Mouse (Mus musculus) heart, adult 2 months (tissue): ENCODE measurements around the gene Rbm43. TPM values are rescaled to one million over a fixed set of nuclear protein-coding genes. Genes with fewer than 3 reads are reported as not detected.
"Not testable (repeated sequence)": the region's sequence is repeated elsewhere in the genome, so short reads cannot be mapped to it uniquely, and the experiment has no call there.

Experiments
- DNase-seq, 2 experiments: peaks; one replicate each; pipeline ENCODE4 v3.0.0; 2021
- H3K27ac ChIP-seq: fragments of 200-600 bp; 2 replicates; pipeline ENCODE4 v1.8.1; 2022
- H3K27me3 ChIP-seq: fragments of 200-500 bp; 2 replicates; pipeline ENCODE4 v1.6.1; 2012; ENCODE audit warnings: mild to moderate bottlenecking, low read length, inconsistent platforms, mixed read lengths; ENCODE audit not compliant: control insufficient read depth, insufficient read depth
- H3K36me3 ChIP-seq: fragments of 200-500 bp; 2 replicates; pipeline ENCODE4 v1.6.1; 2012; ENCODE audit warnings: low read length, inconsistent platforms; ENCODE audit not compliant: control insufficient read depth, insufficient read depth
- H3K4me1 ChIP-seq: fragments of 200-500 bp; 2 replicates; pipeline ENCODE4 v1.6.1; 2011; ENCODE audit warnings: low read length; ENCODE audit not compliant: control insufficient read depth, insufficient read depth
- H3K4me3 ChIP-seq: fragments of 200-600 bp; 2 replicates; pipeline ENCODE4 v1.8.1; 2022
- H3K79me2 ChIP-seq: fragments of 200-500 bp; replicated peaks from 2 replicates; pipeline ENCODE4 v1.6.1; 2012; ENCODE audit warnings: mild to moderate bottlenecking, inconsistent platforms, low read length, moderate library complexity, mixed read lengths; ENCODE audit not compliant: control insufficient read depth, insufficient read depth
- H3K9ac ChIP-seq: fragments of 200-500 bp; 2 replicates; pipeline ENCODE4 v1.6.1; 2012; ENCODE audit warnings: low read depth, mild to moderate bottlenecking, control low read depth, inconsistent platforms, low read length, mixed read lengths
- CTCF ChIP-seq: fragments of 200-600 bp; IDR thresholded peaks from 2 replicates; pipeline ENCODE4 v1.8.1; 2022; ENCODE audit warnings: antibody characterized with exemption, mild to moderate bottlenecking, moderate library complexity
- EP300 ChIP-seq: fragments of 200-500 bp; IDR thresholded peaks from 2 replicates; pipeline ENCODE4 v1.6.1; 2011; ENCODE audit warnings: low read depth, low read length, control low read depth; ENCODE audit not compliant: insufficient read depth
- POLR2A ChIP-seq: fragments of 200-500 bp; IDR thresholded peaks from 2 replicates; pipeline ENCODE4 v1.6.1; 2011; ENCODE audit warnings: mild to moderate bottlenecking, low read depth, low read length, control low read depth; ENCODE audit not compliant: insufficient read depth
- WGBS: fragments of 180-500 bp; shearing (Covaris S2); methylation state at CpG from one replicate; pipeline ENCODE4 v1.1.7; 2018; 5-methylcytosine and 5-hydroxymethylcytosine counted together
- intact Hi-C: fragments of 180-260 bp; cut with DNase I; formaldehyde crosslinking; loops from one replicate; pipeline ENCODE4 v1.15.1; 2025
- polyA plus RNA-seq: library from polyadenylated mRNA; depleted of rRNA; stranded (reverse); fragments of >200 nt; gene quantifications from 2 replicates; pipeline ENCODE4 v1.2.3, GENCODE M21; 2012; rRNA removed
- total RNA-seq, 2 experiments: library from RNA; stranded (reverse); gene quantifications; 2 replicates each; pipeline ENCODE4 v1.2.3; 2021

Rbm43 gene
- total and polyA plus RNA-seq, 3 experiments, result 3.6 to 4.0 (median 3.9) TPM

DNA sequence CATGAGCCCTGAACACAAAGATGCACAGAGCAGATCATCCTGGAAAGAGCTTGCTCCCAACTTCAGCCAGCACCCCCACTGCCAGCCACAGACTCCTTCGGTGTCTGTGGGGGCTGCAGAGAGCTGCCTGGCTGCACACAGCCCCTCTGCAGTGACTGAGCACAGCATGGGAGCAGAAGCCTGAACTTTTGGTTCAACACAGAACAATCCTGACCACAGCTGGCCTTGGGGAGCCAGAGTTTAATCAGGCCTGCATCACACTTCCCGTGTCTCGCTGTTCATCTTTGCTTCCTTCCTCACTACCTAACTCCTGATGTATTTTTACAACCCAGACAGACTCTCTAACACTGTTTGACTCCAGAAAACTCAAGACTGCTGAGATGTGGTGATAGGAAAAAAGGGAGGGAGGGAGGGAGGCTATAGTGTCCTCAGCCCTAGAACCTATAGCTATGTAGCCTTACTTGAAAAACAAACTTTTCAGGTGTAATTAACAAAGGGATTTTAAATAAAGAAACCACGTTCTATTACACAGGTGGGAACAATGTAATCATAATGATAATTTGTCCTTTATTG, 27.3 kb downstream of the Rbm43 start:
- Histone ChIP-seq H3K9ac (no peak overlapping the region), H3K4me1 (no peaks in the 10 kb centered on the region), H3K79me2 (no peaks in the 10 kb centered on the region), H3K27ac (no peak overlapping the region), H3K4me3 (no peak overlapping the region), H3K36me3 (no peaks in the 10 kb centered on the region), H3K27me3 (no peaks in the 10 kb centered on the region)
- no peak for TF ChIP-seq POLR2A
- TF ChIP-seq EP300, result no peak
- no peak for TF ChIP-seq CTCF
- WGBS, result 53% methylated on average over 4 of the region's 4 CpGs
- DNase-seq, result no peak
- intact Hi-C loops, result no loop called here

DNA sequence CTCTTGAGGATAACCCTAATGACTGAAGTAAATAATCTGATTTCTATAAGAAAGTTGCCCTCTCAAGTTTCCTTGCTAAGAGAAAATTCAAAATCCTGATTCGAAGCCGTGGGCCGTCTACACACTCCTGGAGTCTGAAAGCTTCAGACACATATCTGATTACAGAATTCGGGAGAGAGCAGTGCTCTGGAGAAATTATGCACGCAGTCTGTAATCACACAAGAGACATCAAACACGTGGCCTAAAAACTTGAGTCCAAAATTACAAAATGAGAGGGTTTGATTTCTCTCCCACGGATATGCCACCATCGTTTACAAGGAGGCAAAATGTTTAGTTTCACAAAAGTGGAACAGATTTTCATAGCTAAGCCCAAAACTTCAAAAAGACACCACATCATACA, 29.3 kb downstream of the Rbm43 start:
- no peak for DNase-seq
- Histone ChIP-seq H3K9ac (no peak overlapping the region), H3K79me2 (no peaks in the 10 kb centered on the region), H3K4me3 (no peak overlapping the region), H3K27ac (no peak overlapping the region), H3K36me3 (no peaks in the 10 kb centered on the region), H3K4me1 (no peaks in the 10 kb centered on the region), H3K27me3 (no peaks in the 10 kb centered on the region)
- TF ChIP-seq CTCF, result no peak
- TF ChIP-seq POLR2A, result no peak
- no peak for TF ChIP-seq EP300
- intact Hi-C loops, result no loop called here
- 83% methylated on average over 8 of the region's 8 CpGs for WGBS

- Histone ChIP-seq H3K9ac (no peak overlapping the region), H3K27me3 (no peaks in the 10 kb centered on the region), H3K79me2 (no peaks in the 10 kb centered on the region), H3K27ac (no peak overlapping the region), H3K4me1 (no peaks in the 10 kb centered on the region), H3K4me3 (no peak overlapping the region), H3K36me3 (no peaks in the 10 kb centered on the region)
- no peak for DNase-seq
- 74% methylated on average over 12 of the region's 12 CpGs for WGBS
- intact Hi-C loops, result no loop called here
- TF ChIP-seq EP300 (no peak), CTCF (no peak), POLR2A (no peak)
These were observed 42.5 kb downstream of the Rbm43 start for GRCm38 (mm10) chr2:51892411-51892901.

DNA sequence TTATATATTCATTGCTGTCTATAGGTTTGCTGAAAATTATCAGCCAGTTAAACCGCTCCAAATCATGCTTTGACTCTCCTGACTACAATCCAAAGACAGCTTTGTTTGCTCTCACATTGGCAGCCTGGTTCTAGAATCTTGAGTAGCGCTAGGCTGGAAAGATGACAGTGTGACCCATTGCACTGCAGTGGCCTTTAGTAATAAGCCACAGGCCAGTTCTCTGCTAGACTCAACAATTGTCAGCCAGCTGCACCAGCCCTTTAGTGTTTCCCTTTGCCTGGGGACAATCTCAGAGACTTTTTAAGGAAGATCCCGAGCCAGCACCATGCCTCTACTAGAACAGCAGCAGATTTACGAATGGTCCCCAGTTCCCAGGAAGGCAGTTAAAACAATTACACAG, 44.0 kb downstream of the Rbm43 start:
- WGBS, result 86% methylated on average over 4 of the region's 4 CpGs
- Histone ChIP-seq H3K79me2 (no peaks in the 10 kb centered on the region), H3K36me3 (no peaks in the 10 kb centered on the region), H3K4me1 (no peaks in the 10 kb centered on the region), H3K4me3 (no peak overlapping the region), H3K27ac (no peak overlapping the region), H3K9ac (no peak overlapping the region), H3K27me3 (no peaks in the 10 kb centered on the region)
- DNase-seq, result no peak
- no peak for TF ChIP-seq EP300
- no peak for TF ChIP-seq CTCF
- TF ChIP-seq POLR2A, result no peak
- intact Hi-C loops, result no loop called here

DNA sequence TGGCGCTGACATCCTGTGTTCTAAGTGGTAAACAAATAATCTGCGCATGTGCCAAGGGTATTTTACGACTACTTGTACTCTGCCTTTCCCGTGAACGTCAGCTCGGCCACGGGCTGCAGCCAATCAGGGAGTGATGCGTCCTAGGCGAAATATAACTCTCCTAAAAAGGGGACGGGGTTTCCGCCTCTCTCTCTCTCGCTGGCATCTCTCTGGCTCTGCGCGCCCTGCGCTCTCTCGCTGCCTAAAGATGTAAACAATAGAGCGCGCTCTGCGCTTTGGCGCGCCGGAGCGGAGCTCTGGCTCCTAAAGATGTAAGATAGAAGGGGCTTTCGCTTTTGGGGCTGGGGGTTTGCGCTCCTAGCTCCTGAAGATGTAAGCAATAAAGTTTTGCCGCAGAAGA, 44.8 kb downstream of the Rbm43 start:
- H3K4me1 ChIP-seq, H3K27me3 ChIP-seq, H3K4me3 ChIP-seq, H3K79me2 ChIP-seq, H3K36me3 ChIP-seq, intact Hi-C loops, H3K27ac ChIP-seq, H3K9ac ChIP-seq: not testable (repeated sequence)
- DNase-seq, result peak; percentile 10 to 42
- 98% methylated on average over 22 of the region's 26 CpGs for WGBS

GRCm38 (mm10) chr2:51880143-51880542, 54.8 kb downstream of the Rbm43 start:
- Histone ChIP-seq H3K27me3 (no peaks in the 10 kb centered on the region), H3K4me1 (no peaks in the 10 kb centered on the region), H3K4me3 (no peak overlapping the region), H3K36me3 (no peaks in the 10 kb centered on the region), H3K27ac (no peak overlapping the region), H3K9ac (no peak overlapping the region), H3K79me2 (no peaks in the 10 kb centered on the region)
- WGBS, result 66% methylated on average over 1 of the region's 1 CpGs
- no peak for DNase-seq
- intact Hi-C loops, result no loop called here
- TF ChIP-seq CTCF (no peak), POLR2A (no peak), EP300 (no peak)

Other genes starting within 250 kb of the Rbm43 start
- 1 to 10 TPM; 5.1 to 6.7 TPM for gene Nmi, start 38.3 kb upstream of the Rbm43 start, total RNA-seq
- 3.2 and 6.9 TPM in 2 replicates for gene Nmi, start 38.3 kb upstream of the Rbm43 start, polyA plus RNA-seq
- 1 to 10 TPM; 1.1 TPM for gene Tnfaip6, start 102.8 kb upstream of the Rbm43 start, total RNA-seq
- 0.41 and 1.1 TPM in 2 replicates for gene Tnfaip6, start 102.8 kb upstream of the Rbm43 start, polyA plus RNA-seq
- gene Rif1, start 137.7 kb upstream of the Rbm43 start, total RNA-seq, result 10 to 100 TPM; 19.3 to 21.9 TPM
- gene Rif1, start 137.7 kb upstream of the Rbm43 start, polyA plus RNA-seq, result 2.4 and 4.2 TPM in 2 replicates